Mouse (Mus musculus): ENCODE measurements around the gene Myof. TPM values are rescaled to one million over a fixed set of nuclear protein-coding genes. Genes with fewer than 3 reads are reported as not detected.

The Myof gene
- polyA plus RNA-seq, 1 experiment: 7.1 TPM

GRCm38 (mm10) chr19:37955425-37956001 lies 87.9 kb downstream of the Myof start:
- DNase-seq (ENCODE audit: extremely low spot score in 1 of 2, low spot score in 1 of 2): peak; percentile 57 to 95

DNA sequence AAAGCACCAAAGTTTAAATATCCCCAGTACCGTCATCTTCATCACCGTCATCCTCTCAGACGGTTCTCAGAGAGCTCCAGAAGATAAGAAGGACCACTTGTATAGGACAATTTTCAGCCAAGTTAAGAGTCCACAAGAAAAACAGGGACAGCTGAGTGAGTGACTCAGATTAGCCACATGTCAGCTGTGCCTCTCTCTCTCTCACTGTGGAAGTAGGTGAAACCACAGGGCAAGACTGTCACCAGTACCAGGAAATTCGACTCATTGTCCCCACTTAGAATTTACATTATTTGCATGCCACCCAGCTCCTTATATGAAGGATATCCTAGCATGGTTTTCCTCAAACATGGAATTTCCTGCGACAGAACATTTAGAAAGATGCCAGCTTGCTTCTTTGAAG lies 88.6 kb downstream of the Myof start:
- no peak for DNase-seq (ENCODE audit: extremely low spot score in 1 of 2, low spot score in 1 of 2)

DNA sequence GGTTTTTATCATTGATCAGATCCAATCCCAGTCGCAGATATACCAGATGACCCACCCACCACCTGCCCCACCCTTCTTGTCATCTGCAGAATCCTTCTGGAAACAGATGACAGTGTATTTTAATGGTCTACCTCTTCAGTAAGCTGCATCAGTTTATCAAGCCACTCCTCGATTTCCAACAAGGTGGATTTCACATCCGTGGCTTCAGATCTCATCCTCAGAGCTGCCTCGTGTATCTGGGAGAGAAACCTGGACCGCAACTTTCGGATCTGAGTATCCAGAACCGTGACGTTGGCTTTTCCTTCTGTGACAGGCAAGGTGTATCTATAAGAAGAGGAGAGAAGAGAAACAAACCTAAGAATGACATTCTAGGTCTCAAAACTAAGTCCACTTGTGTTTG lies 89.1 kb downstream of the Myof start:
- DNase-seq (ENCODE audit: extremely low spot score in 1 of 2, low spot score in 1 of 2): no peak

DNA sequence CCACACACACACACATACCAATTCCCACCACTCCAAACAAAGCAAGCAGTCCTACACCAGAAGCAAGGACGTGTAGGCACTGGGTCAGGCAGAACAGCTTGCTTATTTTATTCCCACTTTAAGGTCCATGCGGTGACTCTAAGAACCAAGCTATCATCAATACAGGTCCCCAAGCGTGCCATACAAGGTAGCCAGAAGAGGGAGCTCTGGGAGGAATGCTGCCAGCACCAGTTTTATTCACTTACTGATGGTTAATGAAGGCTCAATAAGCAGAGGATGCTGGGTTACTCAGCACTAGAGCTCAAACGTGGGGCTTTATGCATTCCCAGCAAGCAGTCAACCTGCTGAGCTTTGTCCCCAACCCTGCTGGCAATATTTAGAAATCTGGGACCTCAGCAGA lies 96.7 kb downstream of the Myof start:
- peak in 1 of 2 experiments; percentile 26 for DNase-seq (ENCODE audit: extremely low spot score in 1 of 2, low spot score in 1 of 2)

DNA sequence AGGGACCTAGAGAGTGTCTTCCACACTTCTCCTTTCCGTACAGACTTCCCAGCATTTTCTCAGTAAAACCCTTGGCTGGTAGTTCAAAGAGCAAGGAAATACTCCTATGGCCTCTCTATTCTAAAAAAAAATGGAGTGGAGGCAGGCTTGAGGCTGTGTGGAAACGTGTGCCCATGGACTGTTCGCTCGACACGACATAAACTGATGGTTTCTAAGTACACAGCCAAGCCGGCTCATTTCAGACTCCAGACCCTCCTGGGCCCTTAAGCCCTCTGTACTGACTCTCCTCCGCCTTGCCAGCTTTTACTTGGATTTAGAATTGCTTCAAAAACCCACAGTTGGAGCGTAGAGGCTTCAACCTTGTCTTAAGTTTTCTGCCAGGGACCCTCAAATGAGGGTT lies 97.3 kb downstream of the Myof start:
- no peak for DNase-seq (ENCODE audit: extremely low spot score in 1 of 2, low spot score in 1 of 2)

DNA sequence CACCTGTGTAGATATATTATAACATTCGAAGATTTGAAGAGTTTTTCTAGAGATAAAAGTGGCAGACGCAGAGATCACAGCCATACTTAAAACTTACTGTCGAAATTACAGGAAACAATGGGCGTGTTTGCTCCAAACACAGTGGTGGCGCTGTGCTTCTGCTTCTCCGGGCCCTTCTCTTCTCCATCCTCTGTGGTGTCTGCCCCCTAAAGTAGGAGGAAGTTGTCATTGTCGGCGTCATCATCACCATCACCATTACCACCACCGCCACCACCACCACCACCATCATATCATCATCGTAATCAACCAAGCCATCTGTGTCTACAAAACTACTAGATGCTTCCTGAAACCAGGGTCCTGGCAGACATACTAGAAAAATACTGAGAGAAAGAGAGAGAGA lies 104.2 kb downstream of the Myof start:
- no peak for DNase-seq (ENCODE audit: extremely low spot score in 1 of 2, low spot score in 1 of 2)

- peak in 1 of 2 experiments; percentile 27 for DNase-seq (ENCODE audit: extremely low spot score in 1 of 2, low spot score in 1 of 2)
These were observed 106.3 kb downstream of the Myof start for GRCm38 (mm10) chr19:37937092-37937491.

DNA sequence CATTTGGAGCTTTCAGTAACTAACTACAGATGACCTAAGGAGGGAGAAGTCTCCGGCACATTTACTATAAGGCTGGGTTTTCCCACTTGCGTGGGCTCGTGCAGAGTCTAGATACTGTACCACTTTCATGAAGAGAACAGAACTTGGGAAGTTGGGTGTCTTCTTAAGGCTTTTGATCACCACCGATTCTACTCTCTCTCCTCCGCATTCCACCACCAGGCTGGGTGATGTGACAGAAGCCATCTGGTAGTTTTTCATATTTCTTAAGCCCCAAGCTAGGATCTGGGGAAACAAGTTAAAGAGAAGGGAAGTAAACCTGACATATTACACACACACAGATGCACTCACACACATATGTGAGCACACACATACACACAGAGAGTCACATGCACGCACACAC lies 108.7 kb downstream of the Myof start:
- peak in 1 of 2 experiments; percentile 38 for DNase-seq (ENCODE audit: extremely low spot score in 1 of 2, low spot score in 1 of 2)

- DNase-seq (ENCODE audit: extremely low spot score in 1 of 2, low spot score in 1 of 2): no peak
These were observed 111.2 kb downstream of the Myof start for GRCm38 (mm10) chr19:37932198-37932597.

- DNase-seq (ENCODE audit: extremely low spot score in 1 of 2, low spot score in 1 of 2): no peak
These were observed 115.5 kb downstream of the Myof start for GRCm38 (mm10) chr19:37927911-37928310.

GRCm38 (mm10) chr19:37925323-37925722 lies 118.1 kb downstream of the Myof start:
- DNase-seq (ENCODE audit: extremely low spot score in 1 of 2, low spot score in 1 of 2): no peak

- no peak for DNase-seq (ENCODE audit: extremely low spot score in 1 of 2, low spot score in 1 of 2)
These were observed 119.1 kb downstream of the Myof start for GRCm38 (mm10) chr19:37924266-37924665.

GRCm38 (mm10) chr19:37921098-37921497 lies 122.3 kb downstream of the Myof start:
- DNase-seq (ENCODE audit: extremely low spot score in 1 of 2, low spot score in 1 of 2): no peak

GRCm38 (mm10) chr19:37918515-37918932 lies 124.9 kb downstream of the Myof start:
- no peak for DNase-seq (ENCODE audit: extremely low spot score in 1 of 2, low spot score in 1 of 2)

DNA sequence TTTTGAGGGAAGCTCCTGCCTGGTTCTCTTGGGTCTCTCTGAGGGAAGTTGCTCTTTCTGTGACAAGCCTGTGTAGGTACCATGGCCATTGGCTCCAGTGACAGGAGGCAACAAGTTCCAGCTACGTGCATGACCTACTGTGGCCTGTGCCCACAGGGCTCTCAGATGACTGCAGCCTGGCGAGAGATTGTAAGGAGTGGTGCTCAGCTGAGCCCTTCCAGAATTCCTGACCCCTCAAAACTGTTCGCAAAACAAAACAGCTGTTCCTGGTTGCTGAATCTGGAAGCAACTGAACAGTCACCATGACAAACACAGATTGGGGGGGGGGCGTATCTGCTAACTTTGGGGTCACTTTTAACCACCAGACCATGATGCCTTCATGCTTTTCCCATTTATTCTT lies 129.1 kb downstream of the Myof start:
- DNase-seq (ENCODE audit: extremely low spot score in 1 of 2, low spot score in 1 of 2): no peak

- DNase-seq (ENCODE audit: extremely low spot score in 1 of 2, low spot score in 1 of 2): no peak
These were observed 130.9 kb downstream of the Myof start for GRCm38 (mm10) chr19:37912501-37912900.

DNA sequence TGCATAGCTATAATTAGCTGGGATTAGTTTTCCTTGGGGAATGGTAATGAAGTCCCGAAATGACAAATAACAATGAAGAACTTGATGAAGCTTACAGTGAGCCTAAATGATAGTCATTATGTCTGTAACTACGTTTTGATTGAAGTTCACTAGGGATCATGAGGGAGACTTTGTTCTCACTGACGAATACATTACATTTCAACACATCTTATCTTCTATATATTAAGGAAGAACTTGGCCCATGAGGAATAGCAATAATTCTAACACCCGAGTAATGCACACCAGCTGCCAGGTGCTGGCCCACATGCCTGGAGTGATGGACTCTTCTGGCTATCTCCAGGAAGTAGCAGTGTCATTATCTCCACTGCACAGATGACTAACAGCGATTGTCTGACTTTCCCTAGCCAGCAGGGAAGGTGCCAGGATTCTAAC lies 133.5 kb downstream of the Myof start:
- peak in 1 of 2 experiments; percentile 17 for DNase-seq (ENCODE audit: extremely low spot score in 1 of 2, low spot score in 1 of 2)

DNA sequence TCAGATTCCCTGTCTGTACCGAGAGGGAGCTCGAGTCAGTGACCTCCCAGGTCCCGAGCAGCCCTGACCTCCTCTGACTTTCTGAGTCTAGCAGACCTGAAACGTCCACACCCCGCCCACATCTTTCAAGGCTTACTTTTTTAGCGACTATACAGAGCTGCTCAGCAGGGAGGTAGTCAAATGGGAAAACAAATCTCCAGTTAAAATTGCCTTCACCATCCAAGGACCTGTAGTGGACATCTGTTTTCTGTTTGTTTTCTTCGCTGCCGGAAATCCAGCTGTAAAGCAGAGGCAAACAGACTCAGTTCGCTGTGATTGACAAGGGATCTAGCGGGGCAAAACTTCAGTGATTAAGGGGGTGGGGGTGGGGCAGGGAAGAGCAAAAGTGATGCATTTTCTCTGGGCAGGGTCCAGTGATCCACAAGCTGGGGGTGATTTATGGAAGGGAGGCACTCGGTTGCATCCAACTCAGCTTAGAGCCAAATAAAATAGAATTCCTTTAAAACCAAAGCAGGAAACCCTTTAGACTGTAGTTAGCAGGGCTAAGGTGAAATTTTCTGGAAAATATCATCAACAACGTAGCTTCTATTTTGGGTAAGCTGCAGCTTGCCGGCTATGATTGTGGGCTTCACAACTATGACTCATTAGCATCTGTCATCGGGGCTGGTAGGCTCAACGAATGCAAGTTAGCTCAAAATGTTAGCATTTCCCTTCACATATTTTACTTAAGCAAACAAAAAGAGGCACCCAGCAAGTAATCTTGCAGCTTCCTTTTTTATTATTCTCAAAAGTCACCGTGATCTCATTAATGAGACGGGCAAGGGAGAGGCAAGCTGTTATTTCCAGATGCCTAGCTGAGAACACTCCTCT lies 135.7 kb downstream of the Myof start:
- peak; percentile 54 to 74 for DNase-seq (ENCODE audit: extremely low spot score in 1 of 2, low spot score in 1 of 2)

DNA sequence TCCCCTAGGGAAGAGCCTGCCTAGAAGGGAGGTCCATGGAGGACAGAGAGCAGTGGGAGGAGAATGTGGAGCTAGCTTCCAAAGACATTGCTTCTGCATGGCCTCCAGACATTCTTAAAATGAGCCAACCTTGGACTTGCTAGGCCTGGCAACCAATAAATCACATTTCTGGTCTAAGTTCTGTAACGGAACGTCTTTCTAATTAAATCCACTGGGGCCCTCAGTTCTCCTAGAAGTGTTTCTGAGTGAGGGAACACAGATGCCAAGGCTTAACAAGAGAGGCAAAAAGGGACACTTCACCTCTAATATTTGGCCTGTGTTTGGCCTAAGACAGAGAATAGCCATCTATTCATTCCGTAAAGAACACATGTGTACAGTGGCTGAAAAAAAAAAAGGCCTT lies 136.5 kb downstream of the Myof start:
- DNase-seq (ENCODE audit: extremely low spot score in 1 of 2, low spot score in 1 of 2): no peak

- no peak for DNase-seq (ENCODE audit: extremely low spot score in 1 of 2, low spot score in 1 of 2)
These were observed 147.3 kb downstream of the Myof start for GRCm38 (mm10) chr19:37896081-37896480.

- DNase-seq (ENCODE audit: extremely low spot score in 1 of 2, low spot score in 1 of 2): no peak
These were observed 152.4 kb downstream of the Myof start for GRCm38 (mm10) chr19:37891006-37891405.
